Mouse (Mus musculus): ENCODE measurements around the gene Epb41l5. TPM values are rescaled to one million over a fixed set of nuclear protein-coding genes. Genes with fewer than 3 reads are reported as not detected.

Epb41l5 gene
- polyA plus RNA-seq, 2 experiments: 6.4 to 13.1 TPM

DNA sequence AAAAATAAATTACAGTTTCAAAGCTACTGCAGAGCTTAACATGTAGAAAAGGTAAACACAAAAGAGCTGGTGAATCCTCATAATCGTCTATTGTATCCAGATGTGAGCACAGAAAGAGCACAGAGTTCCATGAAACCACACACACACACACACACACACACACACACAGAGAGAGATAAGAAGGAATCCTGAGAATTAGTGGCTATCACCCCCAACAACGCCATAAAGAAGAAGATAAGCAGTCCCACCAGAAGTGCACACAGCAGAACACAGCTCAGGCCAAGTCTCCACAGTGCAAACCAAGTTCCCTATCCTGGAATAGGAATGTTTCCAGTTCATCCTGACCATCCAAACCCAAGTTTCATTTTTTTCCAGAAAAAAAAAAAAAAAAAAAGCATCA, 103.6 kb downstream of the Epb41l5 start:
- DNase-seq (ENCODE audit: low read depth in 3 of 3, low spot score in 3 of 3) (no peak), ATAC-seq (ENCODE audit: insufficient read depth) (peak; percentile 68)
- H3K36me3 ChIP-seq (replicated peaks; ENCODE audit: control insufficient read depth, insufficient read depth, low read depth): no peaks in the 10 kb centered on the region
- TF ChIP-seq CTCF (IDR thresholded peaks at IDR 0.05; ENCODE audit: low read depth): no peak
- peak; percentile 61 for TF ChIP-seq EP300 (IDR thresholded peaks at IDR 0.05; ENCODE audit: low read depth)
- no peak overlapping the region for H3K9ac ChIP-seq (replicated peaks)
- H3K4me2 ChIP-seq (ENCODE audit: low read depth): no peak overlapping the region
- 8% methylated on average over 2 of the region's 2 CpGs for WGBS (ENCODE audit: insufficient replicate concordance)
- no peaks in the 10 kb centered on the region for H3K9me3 ChIP-seq (ENCODE audit: control insufficient read depth, low read length)
- H3K27me3 ChIP-seq (ENCODE audit: control insufficient read depth, insufficient read depth, low read length): no peaks in the 10 kb centered on the region
- H3K27ac ChIP-seq: no peak overlapping the region
- H3K4me3 ChIP-seq (ENCODE audit: insufficient read depth in 1 of 2, low read depth in 2 of 2, low read length in 2 of 2): no peak overlapping the region
- peaks cover 7 to 19% of the 10 kb centered on the region in 2 experiments for H3K4me1 ChIP-seq (replicated peaks; ENCODE audit: control insufficient read depth in 2 of 2, insufficient read depth in 2 of 2, low read length in 1 of 2)

DNA sequence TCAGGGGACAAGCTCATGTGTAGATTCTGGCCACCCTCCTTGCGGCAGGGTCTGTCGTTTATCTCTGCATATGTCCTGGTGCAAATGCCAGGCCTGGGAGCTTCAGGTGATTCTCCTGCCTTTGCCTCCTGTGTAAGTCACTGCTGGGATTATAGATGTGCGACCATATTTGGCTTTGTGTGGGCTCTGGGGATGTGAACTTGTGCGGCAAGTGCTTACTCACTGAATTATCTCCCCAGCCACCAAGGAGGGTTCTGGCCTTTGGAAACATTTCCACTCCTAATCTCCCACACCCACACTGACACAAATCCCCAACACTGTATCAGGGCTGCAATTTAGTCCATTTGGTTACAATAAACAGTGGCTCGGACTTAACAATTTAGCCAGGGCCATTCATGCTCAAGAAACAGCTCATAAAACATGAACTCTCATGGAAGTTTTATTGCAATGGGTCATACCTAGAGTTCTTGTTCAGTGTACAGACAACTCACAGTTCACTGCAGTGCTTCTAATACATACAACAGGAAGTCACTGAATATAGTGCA, 104.1 kb downstream of the Epb41l5 start:
- Histone ChIP-seq H3K36me3 (replicated peaks; ENCODE audit: control insufficient read depth, insufficient read depth, low read depth) (no peaks in the 10 kb centered on the region), H3K27ac (no peak overlapping the region), H3K9me3 (ENCODE audit: control insufficient read depth, low read length) (no peaks in the 10 kb centered on the region), H3K4me2 (ENCODE audit: low read depth) (no peak overlapping the region), H3K4me1 (replicated peaks; ENCODE audit: control insufficient read depth in 2 of 2, insufficient read depth in 2 of 2, low read length in 1 of 2) (peaks cover 7 to 19% of the 10 kb centered on the region in 2 experiments), H3K4me3 (ENCODE audit: insufficient read depth in 1 of 2, low read depth in 2 of 2, low read length in 2 of 2) (no peak overlapping the region), H3K27me3 (ENCODE audit: control insufficient read depth, insufficient read depth, low read length) (no peaks in the 10 kb centered on the region), H3K9ac (replicated peaks) (no peak overlapping the region)
- TF ChIP-seq CTCF (IDR thresholded peaks at IDR 0.05; ENCODE audit: low read depth): no peak
- no peak for TF ChIP-seq EP300 (IDR thresholded peaks at IDR 0.05; ENCODE audit: low read depth)
- ATAC-seq (ENCODE audit: insufficient read depth) (peak; percentile 29; the same call in 1 of the 2 replicates), DNase-seq (ENCODE audit: low read depth in 3 of 3, low spot score in 3 of 3) (no peak)
- 71% methylated on average over 5 of the region's 5 CpGs for WGBS (ENCODE audit: insufficient replicate concordance)

DNA sequence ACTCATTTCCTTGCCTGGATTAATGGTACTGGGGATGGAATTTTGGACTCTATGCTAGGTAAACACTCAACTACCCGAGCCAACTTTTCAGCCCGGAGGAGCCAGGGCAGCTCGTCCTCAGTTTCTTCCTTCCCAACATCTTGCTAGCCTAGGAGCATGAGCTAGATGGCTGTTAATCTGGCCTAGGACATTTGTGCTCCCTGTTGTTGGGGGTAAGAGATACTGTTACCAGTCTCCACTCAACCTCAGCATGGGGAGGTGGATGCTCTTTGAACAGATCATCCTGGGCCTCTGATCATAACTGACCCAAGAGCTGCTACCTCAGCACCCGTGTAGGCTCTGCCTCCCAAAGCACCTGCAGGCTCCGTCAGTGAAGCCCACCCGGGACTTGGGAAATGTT, 105.5 kb downstream of the Epb41l5 start:
- no peak overlapping the region for H3K4me2 ChIP-seq (ENCODE audit: low read depth)
- H3K4me3 ChIP-seq (ENCODE audit: insufficient read depth in 1 of 2, low read depth in 2 of 2, low read length in 2 of 2): no peak overlapping the region
- no peaks in the 10 kb centered on the region for H3K9me3 ChIP-seq (ENCODE audit: control insufficient read depth, low read length)
- no peaks in the 10 kb centered on the region for H3K36me3 ChIP-seq (replicated peaks; ENCODE audit: control insufficient read depth, insufficient read depth, low read depth)
- TF ChIP-seq EP300 (IDR thresholded peaks at IDR 0.05; ENCODE audit: low read depth): no peak
- TF ChIP-seq CTCF (IDR thresholded peaks at IDR 0.05; ENCODE audit: low read depth): no peak
- no peak for DNase-seq (ENCODE audit: low read depth in 3 of 3, low spot score in 3 of 3)
- H3K4me1 ChIP-seq (replicated peaks; ENCODE audit: control insufficient read depth in 2 of 2, insufficient read depth in 2 of 2, low read length in 1 of 2): peaks cover 7 to 19% of the 10 kb centered on the region in 2 experiments
- no peak overlapping the region for H3K27ac ChIP-seq
- 83% methylated on average over 6 of the region's 6 CpGs for WGBS (ENCODE audit: insufficient replicate concordance)
- H3K9ac ChIP-seq (replicated peaks): no peak overlapping the region
- no peaks in the 10 kb centered on the region for H3K27me3 ChIP-seq (ENCODE audit: control insufficient read depth, insufficient read depth, low read length)
- ATAC-seq (ENCODE audit: insufficient read depth): no peak

DNA sequence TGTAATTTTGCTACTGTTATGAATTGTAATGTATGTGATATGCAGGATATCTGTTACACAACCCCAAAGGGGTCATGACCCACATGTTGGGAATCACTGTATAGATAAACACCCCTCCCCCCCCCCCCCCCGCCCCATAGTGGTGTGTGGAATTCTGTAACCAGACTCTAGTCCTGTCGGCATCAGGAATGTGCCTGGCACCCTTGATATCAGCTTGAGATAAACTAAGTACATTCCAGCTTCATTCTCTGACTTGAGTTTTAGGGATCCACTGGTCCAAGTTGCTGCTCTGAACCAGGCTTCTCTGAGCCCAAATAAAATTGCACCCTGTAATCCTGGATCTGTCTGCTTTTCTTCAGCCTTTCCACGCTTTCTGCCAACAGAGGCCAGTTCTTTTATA, 107.2 kb downstream of the Epb41l5 start:
- no peaks in the 10 kb centered on the region for H3K9me3 ChIP-seq (ENCODE audit: control insufficient read depth, low read length)
- 0 out of 2 replicates have a peak, but pooled peaks have one; percentile 16 for ATAC-seq (ENCODE audit: insufficient read depth)
- H3K9ac ChIP-seq (replicated peaks): no peak overlapping the region
- no peak overlapping the region for H3K4me2 ChIP-seq (ENCODE audit: low read depth)
- no peaks in the 10 kb centered on the region for H3K36me3 ChIP-seq (replicated peaks; ENCODE audit: control insufficient read depth, insufficient read depth, low read depth)
- H3K27ac ChIP-seq: no peak overlapping the region
- no peaks in the 10 kb centered on the region for H3K27me3 ChIP-seq (ENCODE audit: control insufficient read depth, insufficient read depth, low read length)
- TF ChIP-seq EP300 (IDR thresholded peaks at IDR 0.05; ENCODE audit: low read depth): no peak
- TF ChIP-seq CTCF (IDR thresholded peaks at IDR 0.05; ENCODE audit: low read depth): no peak
- 66% methylated on average over 3 of the region's 3 CpGs for WGBS (ENCODE audit: insufficient replicate concordance)
- DNase-seq (ENCODE audit: low read depth in 3 of 3, low spot score in 3 of 3): no peak
- H3K4me3 ChIP-seq (ENCODE audit: insufficient read depth in 1 of 2, low read depth in 2 of 2, low read length in 2 of 2): no peak overlapping the region
- peaks cover 7 to 19% of the 10 kb centered on the region in 2 experiments for H3K4me1 ChIP-seq (replicated peaks; ENCODE audit: control insufficient read depth in 2 of 2, insufficient read depth in 2 of 2, low read length in 1 of 2)

DNA sequence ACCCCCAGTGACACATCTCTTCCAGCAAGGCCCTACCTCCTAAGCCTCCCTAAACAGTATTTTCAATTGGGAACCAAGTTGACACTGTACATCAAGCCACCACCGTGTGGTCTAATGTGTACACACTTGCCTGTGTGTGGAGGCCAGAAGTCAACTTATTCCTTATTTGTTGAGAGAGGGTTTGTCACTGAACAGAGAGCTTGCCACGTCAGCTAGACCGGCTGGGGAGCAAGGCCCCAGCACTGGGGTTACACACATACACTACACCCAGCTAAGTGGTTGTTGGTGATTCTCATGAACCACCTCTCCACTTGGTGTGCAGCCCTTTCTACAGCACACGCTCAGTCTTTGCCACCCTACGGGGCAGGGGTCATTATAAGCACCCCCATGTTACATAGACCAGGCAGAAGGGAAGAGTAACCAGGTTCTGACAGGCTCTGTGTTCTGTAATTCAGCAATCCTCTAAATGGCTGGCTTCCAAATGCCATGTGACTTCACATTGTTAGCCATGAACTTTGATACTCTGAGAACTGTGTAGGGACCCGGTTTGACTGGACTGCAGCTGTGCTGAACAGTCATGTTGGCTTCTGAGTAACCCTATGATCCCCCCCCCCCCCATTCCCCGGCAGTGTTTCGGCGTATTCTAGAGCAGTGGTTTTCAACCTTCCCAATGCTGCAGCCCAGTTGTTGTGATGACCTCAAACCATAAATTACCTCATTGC, 107.8 kb downstream of the Epb41l5 start:
- no peaks in the 10 kb centered on the region for H3K36me3 ChIP-seq (replicated peaks; ENCODE audit: control insufficient read depth, insufficient read depth, low read depth)
- no peak overlapping the region for H3K9ac ChIP-seq (replicated peaks)
- peak overlapping the region; percentile 29; the same call in 1 of the 2 replicates for H3K27ac ChIP-seq
- ATAC-seq (ENCODE audit: insufficient read depth) (peak; percentile 65), DNase-seq (ENCODE audit: low read depth in 3 of 3, low spot score in 3 of 3) (peak in 1 of 3 experiments; percentile 20)
- no peaks in the 10 kb centered on the region for H3K9me3 ChIP-seq (ENCODE audit: control insufficient read depth, low read length)
- TF ChIP-seq EP300 (IDR thresholded peaks at IDR 0.05; ENCODE audit: low read depth) (no peak), CTCF (IDR thresholded peaks at IDR 0.05; ENCODE audit: low read depth) (no peak)
- WGBS (ENCODE audit: insufficient replicate concordance): 67% methylated on average over 9 of the region's 9 CpGs
- H3K4me1 ChIP-seq (replicated peaks; ENCODE audit: control insufficient read depth in 2 of 2, insufficient read depth in 2 of 2, low read length in 1 of 2): peaks cover 7 to 19% of the 10 kb centered on the region in 2 experiments
- no peak overlapping the region for H3K4me3 ChIP-seq (ENCODE audit: insufficient read depth in 1 of 2, low read depth in 2 of 2, low read length in 2 of 2)
- no peak overlapping the region for H3K4me2 ChIP-seq (ENCODE audit: low read depth)
- H3K27me3 ChIP-seq (ENCODE audit: control insufficient read depth, insufficient read depth, low read length): no peaks in the 10 kb centered on the region

Data from liver, embryonic 14.5 days (tissue).